Mouse (Mus musculus) spleen, postnatal 36 days (tissue): ENCODE measurements at regions not wholly inside any gene's neighbourhood (a gene's known extent, or its start where the extent isn't known, plus 50 kb on each side); places are given as distances from the start of the nearest gene placed in this dataset.

ENCODE experiments used
- DNase-seq, 2 experiments: peaks; one replicate each; pipeline ENCODE4 v3.0.0; 2022; ENCODE audit warnings: low spot score in 2 of 2, mixed read lengths in 1 of 2

GRCm38 (mm10) chr1:43633246-43633645, 97.2 kb upstream of the 1500015O10Rik start:
- no peak for DNase-seq

- DNase-seq, result peak; percentile 13 to 16
Observed at GRCm38 (mm10) chr1:43635718-43636117, 94.7 kb upstream of the 1500015O10Rik start.

- no peak for DNase-seq
Observed at GRCm38 (mm10) chr1:43637956-43638355, 92.4 kb upstream of the 1500015O10Rik start.

- DNase-seq, result no peak
Observed at GRCm38 (mm10) chr1:43672031-43672430, 58.4 kb upstream of the 1500015O10Rik start.
